Mouse (Mus musculus) hindbrain, embryonic 15.5 days (tissue): ENCODE results near the gene Plekhg6. TPM values are rescaled to one million over a fixed set of nuclear protein-coding genes. Genes with fewer than 3 reads are reported as not detected.

ENCODE experiments used
- ATAC-seq: fragments of 200-750 bp; cut with Nextera tagmentation; 2 replicates; pipeline ENCODE4 v1.8.0; 2017; ENCODE audit warnings: low read depth, moderate number of reproducible peaks, moderate TSS enrichment; ENCODE audit not compliant: low FRiP score
- H3K27ac ChIP-seq: fragments of 300-500 bp; sonication (generic); replicated peaks from 2 replicates; pipeline ENCODE4 v1.5.1; 2015; ENCODE audit warnings: mild to moderate bottlenecking, inconsistent platforms
- H3K27me3 ChIP-seq: fragments of 300-500 bp; sonication (generic); 2 replicates; pipeline ENCODE4 v1.6.1; 2015; ENCODE audit warnings: control low read depth, inconsistent platforms
- H3K36me3 ChIP-seq: fragments of 300-500 bp; sonication (generic); 2 replicates; pipeline ENCODE4 v1.6.1; 2015; ENCODE audit warnings: control low read depth, inconsistent platforms
- H3K4me1 ChIP-seq: fragments of 300-500 bp; sonication (generic); replicated peaks from 2 replicates; pipeline ENCODE4 v1.6.1; 2015; ENCODE audit warnings: control low read depth, inconsistent platforms
- H3K4me2 ChIP-seq: fragments of 300-500 bp; sonication (generic); 2 replicates; pipeline ENCODE4 v1.6.1; 2015; ENCODE audit warnings: moderate library complexity, mild to moderate bottlenecking, inconsistent platforms
- H3K4me3 ChIP-seq: fragments of 300-500 bp; sonication (generic); 2 replicates; pipeline ENCODE4 v1.5.1; 2015; ENCODE audit warnings: mild to moderate bottlenecking, inconsistent platforms
- H3K9ac ChIP-seq: fragments of 300-500 bp; sonication (generic); 2 replicates; pipeline ENCODE4 v1.6.1; 2015; ENCODE audit warnings: inconsistent platforms
- H3K9me3 ChIP-seq: fragments of 300-500 bp; sonication (generic); 2 replicates; pipeline ENCODE4 v1.6.1; 2016; ENCODE audit warnings: control low read depth, inconsistent platforms
- WGBS: fragments of 180-500 bp; shearing (Covaris S2); methylation state at CpG from one replicate; pipeline ENCODE4 v1.1.7; 2015; 5-methylcytosine and 5-hydroxymethylcytosine counted together
- polyA plus RNA-seq: library from polyadenylated mRNA; unstranded; fragments of >200 nt; fragmentation: Nextera tagmentation; extraction: Ambion mirVana; gene quantifications from 2 replicates; pipeline ENCODE4 v1.2.1, GENCODE M21; 2015

Gene Plekhg6
- polyA plus RNA-seq, 1 experiment from 2014 or later: 0.16 TPM

DNA sequence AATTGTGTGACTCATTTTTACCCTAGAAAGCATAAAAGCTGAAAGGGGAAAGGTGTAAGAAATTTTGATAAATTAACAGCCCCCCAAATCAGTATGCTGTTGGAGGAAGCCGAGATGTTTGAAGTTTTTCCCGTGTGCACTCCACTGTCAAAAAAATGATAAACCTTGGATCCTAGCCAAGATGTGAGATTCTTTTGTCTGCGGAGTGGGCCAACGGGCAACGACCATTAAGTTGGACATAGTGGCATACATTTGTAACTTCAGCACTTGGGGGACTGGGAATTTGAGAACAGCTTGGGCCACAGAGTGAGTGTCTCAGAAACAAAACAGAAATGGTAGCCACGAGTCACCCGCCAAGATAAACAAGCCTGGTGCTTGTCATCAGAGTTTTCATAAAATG lies 63.5 kb downstream of the Plekhg6 start:
- WGBS: 56% methylated on average over 7 of the region's 7 CpGs
- no peak for ATAC-seq
- H3K36me3 ChIP-seq: no peaks in the 10 kb centered on the region
- H3K4me1 ChIP-seq: peaks cover 26% of the 10 kb centered on the region
- H3K9me3 ChIP-seq: no peaks in the 10 kb centered on the region
- H3K27ac ChIP-seq: no peak overlapping the region
- H3K4me2 ChIP-seq: no peak overlapping the region
- peaks cover 23% of the 10 kb centered on the region for H3K27me3 ChIP-seq
- no peak overlapping the region for H3K4me3 ChIP-seq
- no peak overlapping the region for H3K9ac ChIP-seq

DNA sequence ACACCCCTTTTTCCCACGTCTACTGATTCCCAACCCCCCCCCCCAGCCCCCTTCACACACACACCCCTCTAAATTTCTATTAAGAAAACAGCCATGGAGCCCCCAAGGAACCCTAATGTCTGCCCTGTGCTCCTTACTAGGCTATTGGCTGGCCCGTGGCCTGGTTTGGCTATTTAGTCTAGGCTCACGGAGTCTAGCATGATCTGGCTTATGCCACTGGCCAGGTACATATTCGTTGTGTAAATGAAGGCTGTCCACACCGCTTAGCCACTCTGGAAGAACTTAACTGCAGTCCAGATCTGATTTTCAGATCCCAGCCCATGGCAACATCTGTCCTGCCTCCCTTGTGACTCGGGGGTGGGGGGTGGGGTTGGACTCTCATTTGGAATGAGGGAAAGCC lies 65.8 kb downstream of the Plekhg6 start:
- no peak overlapping the region for H3K4me2 ChIP-seq
- ATAC-seq: no peak
- H3K4me3 ChIP-seq: no peak overlapping the region
- no peak overlapping the region for H3K9ac ChIP-seq
- H3K36me3 ChIP-seq: no peaks in the 10 kb centered on the region
- peaks cover 19% of the 10 kb centered on the region for H3K4me1 ChIP-seq
- H3K27me3 ChIP-seq: no peaks in the 10 kb centered on the region
- WGBS: 79% methylated on average over 6 of the region's 6 CpGs
- no peaks in the 10 kb centered on the region for H3K9me3 ChIP-seq
- H3K27ac ChIP-seq: no peak overlapping the region

DNA sequence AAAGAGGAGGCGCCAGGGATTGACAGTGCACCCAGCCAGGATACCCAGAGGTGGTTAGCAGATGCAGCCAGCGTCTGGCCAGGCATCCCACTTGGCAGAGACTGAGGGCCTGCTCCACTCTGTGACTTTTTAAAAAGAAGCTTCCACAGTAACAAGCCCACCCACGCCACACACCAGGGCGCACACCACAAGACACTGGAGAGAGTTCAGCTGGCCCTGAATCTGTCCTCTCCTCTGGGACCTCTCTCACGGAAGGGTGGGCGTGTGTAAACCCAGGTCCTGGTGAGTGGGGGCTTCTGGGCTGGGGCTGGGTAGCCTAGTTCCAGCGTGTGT lies 66.4 kb downstream of the Plekhg6 start:
- H3K4me1 ChIP-seq: peaks cover 19% of the 10 kb centered on the region
- 55% methylated on average over 7 of the region's 7 CpGs for WGBS
- H3K4me2 ChIP-seq: peak overlapping the region; percentile 60
- no peaks in the 10 kb centered on the region for H3K36me3 ChIP-seq
- H3K27ac ChIP-seq: no peak overlapping the region
- no peaks in the 10 kb centered on the region for H3K9me3 ChIP-seq
- no peaks in the 10 kb centered on the region for H3K27me3 ChIP-seq
- peak; percentile 19; the same call in 1 of the 2 replicates for ATAC-seq
- peak overlapping the region; percentile 36 for H3K4me3 ChIP-seq
- peak overlapping the region; percentile 37 for H3K9ac ChIP-seq

DNA sequence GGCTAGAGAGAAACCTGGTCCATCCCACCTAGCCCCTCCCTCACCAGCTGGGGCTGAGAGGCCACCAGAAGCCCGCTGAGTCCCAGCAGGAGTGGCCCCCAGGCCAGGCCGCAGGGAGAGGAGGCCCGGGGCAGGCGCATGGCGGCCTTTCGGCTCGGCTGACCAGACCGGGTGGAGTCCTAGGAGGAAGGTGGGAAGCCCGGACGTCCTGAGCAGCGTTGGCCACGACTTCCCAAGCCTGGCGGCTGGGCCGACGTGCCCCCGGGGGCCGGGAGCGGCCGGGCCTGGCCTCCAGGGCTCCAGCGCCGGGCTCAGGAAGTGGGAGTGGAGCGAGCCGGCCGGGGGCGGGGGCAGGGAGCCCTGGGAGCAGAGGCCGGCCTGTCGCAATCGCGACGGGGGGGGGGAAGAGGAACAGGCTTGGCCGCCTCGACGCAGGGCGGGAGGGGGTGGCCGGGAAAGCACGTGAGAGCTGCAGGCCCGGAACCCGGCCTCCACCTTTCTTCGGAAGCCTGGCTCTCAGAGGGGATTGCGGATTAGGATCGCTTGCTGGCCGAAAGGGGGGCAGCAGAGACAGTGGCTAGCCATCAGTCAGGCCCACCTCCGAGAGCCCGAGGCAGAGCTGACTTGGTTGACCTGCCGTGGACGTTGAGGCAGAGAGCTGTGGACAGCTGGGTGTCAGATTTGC lies 66.9 kb downstream of the Plekhg6 start, which contains the start of gene Ltbr:
TSS of gene Ltbr (minus strand) at position 340 of the 685 bp plus-strand sequence.
- H3K4me1 ChIP-seq: peaks cover 19% of the 10 kb centered on the region
- peak within 1 kb of the TSS; percentile 60 for H3K4me2 ChIP-seq
- H3K4me3 ChIP-seq: peak within 1 kb of the TSS; percentile 36
- H3K9me3 ChIP-seq: no peaks in the 10 kb centered on the region
- no peaks in the 10 kb centered on the region for H3K27me3 ChIP-seq
- WGBS: 2% methylated on average over 32 of the region's 46 CpGs
- peak within 1 kb of the TSS; percentile 37 for H3K9ac ChIP-seq
- ATAC-seq: peak; percentile 80
- H3K36me3 ChIP-seq: no peaks in the 10 kb centered on the region
- H3K27ac ChIP-seq: 0 out of 2 replicates have a peak within 1 kb of the TSS, but pooled peaks have one; percentile 12

Other genes with a start within 250 kb of the Plekhg6 start
- gene Nop2, start 248.9 kb downstream of the Plekhg6 start, polyA plus RNA-seq: 47.7 and 49.7 TPM in 2 replicates
- 22.1 and 23.7 TPM in 2 replicates for gene Iffo1, start 235.6 kb downstream of the Plekhg6 start, polyA plus RNA-seq
- 1,531 and 1,630 TPM in 2 replicates for gene Gapdh, start 214.3 kb downstream of the Plekhg6 start, polyA plus RNA-seq
- gene Ncapd2, start 189.1 kb downstream of the Plekhg6 start, polyA plus RNA-seq: 51.3 and 57.1 TPM in 2 replicates
- gene Mrpl51, start 189.0 kb downstream of the Plekhg6 start, polyA plus RNA-seq: 148 and 150 TPM in 2 replicates
- 28.1 and 28.4 TPM in 2 replicates for gene Vamp1, start 165.2 kb downstream of the Plekhg6 start, polyA plus RNA-seq
- 6.8 and 8.2 TPM in 2 replicates for gene Tapbpl, start 148.9 kb downstream of the Plekhg6 start, polyA plus RNA-seq
- 1.6 and 1.7 TPM in 2 replicates for gene Cd27, start 143.8 kb downstream of the Plekhg6 start, polyA plus RNA-seq
- gene Tuba3a, start 94.8 kb downstream of the Plekhg6 start, polyA plus RNA-seq: not detected in 2 replicates
- 15.3 and 15.6 TPM in 2 replicates for gene Ltbr, start 66.9 kb downstream of the Plekhg6 start, polyA plus RNA-seq
- 0.41 and 0.66 TPM in 2 replicates for gene Scnn1a, start 60.1 kb downstream of the Plekhg6 start, polyA plus RNA-seq
- 14.8 and 16.6 TPM in 2 replicates for gene Tnfrsf1a, start 31.4 kb downstream of the Plekhg6 start, polyA plus RNA-seq
- 108 TPM in 2 replicates for gene Cd9, start 114.0 kb upstream of the Plekhg6 start, polyA plus RNA-seq
- gene Vwf, start 166.0 kb upstream of the Plekhg6 start, polyA plus RNA-seq: 10.2 and 10.8 TPM in 2 replicates